Mouse (Mus musculus): Measurements from ENCODE around the gene Ociad2. TPM values are rescaled to one million over a fixed set of nuclear protein-coding genes. Genes with fewer than 3 reads are reported as not detected.

Ociad2 gene
- polyA plus RNA-seq, 1 experiment: not detected

GRCm38 (mm10) chr5:73331002-73331401 is 9.8 kb downstream of the Ociad2 start:
- no peak for TF ChIP-seq GATA1 (IDR thresholded peaks at IDR 0.05; ENCODE audit: low read length)

DNA sequence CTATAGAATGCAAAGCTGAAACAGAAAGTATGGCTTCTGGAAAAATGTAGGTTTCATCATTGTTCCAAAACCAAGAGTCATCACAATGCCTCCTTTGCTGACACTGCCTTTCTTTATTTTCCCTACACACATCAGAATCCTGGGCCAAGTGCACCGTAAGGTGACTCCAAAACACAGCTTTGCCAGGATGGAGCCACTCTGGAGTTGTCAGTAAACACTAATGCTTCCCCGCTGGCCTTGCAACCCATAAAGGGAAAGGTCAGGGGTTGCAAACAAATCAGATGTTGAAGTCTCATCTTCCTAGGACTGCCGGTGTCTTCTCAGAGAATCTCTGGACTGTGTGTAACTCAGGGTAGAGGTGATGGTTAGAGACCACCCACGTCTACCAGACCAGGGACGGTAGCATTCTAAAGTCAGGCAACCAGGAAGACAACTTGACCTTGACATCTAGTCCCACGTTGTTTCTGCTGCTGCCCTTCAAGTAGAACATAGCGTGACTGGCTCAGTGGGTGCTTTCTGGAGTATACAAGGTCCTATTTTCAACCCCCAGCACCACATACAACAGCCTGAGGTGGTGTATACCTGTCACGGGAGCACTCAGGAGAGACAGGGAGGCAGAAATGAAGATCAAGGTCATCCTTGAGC is 16.2 kb downstream of the Ociad2 start:
- no peak for TF ChIP-seq GATA1 (IDR thresholded peaks at IDR 0.05; ENCODE audit: low read length)

GRCm38 (mm10) chr5:73323602-73324001 is 17.2 kb downstream of the Ociad2 start:
- no peak for TF ChIP-seq GATA1 (IDR thresholded peaks at IDR 0.05; ENCODE audit: low read length)

DNA sequence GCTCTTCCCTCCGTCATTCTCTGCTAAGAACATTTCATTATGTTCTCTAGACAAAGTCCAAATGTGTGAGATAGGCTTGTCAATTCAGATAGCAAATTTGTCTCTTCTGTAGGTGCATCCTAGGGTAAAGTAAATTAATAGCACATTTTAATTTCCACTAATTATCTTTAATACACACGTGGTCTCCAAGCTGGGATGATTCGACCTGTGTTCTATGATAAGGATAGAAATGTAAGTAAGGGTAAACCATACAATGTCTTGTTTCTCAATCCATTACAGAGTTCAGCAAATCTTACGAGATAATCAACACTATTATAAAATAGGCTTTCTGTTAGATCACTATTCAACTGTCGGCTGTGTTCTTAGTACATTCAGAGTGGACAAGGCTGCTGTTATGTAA is 21.5 kb downstream of the Ociad2 start:
- TF ChIP-seq GATA1 (IDR thresholded peaks at IDR 0.05; ENCODE audit: low read length): no peak

- no peak for TF ChIP-seq GATA1 (IDR thresholded peaks at IDR 0.05; ENCODE audit: low read length)
Measured at GRCm38 (mm10) chr5:73314654-73315053, 26.2 kb downstream of the Ociad2 start.

DNA sequence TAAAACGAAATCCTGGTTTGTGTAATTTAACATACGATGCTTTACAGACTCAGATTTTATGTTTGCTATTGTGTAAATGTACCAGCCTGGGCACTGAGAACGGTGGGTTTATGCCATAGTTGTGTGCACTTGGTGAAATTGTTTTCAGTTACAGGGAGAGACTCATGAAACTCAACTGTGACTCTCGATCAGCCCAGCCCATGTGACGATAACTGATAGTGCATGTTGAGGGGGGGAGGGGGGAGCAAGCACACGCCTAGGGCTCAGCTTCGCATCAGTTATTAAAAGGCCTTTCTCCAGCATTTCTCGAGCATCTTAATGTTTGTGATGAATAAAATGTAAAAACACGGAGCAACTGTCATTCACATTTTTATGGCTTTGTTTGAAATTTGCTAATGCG is 27.2 kb downstream of the Ociad2 start:
- no peak for TF ChIP-seq GATA1 (IDR thresholded peaks at IDR 0.05; ENCODE audit: low read length)

DNA sequence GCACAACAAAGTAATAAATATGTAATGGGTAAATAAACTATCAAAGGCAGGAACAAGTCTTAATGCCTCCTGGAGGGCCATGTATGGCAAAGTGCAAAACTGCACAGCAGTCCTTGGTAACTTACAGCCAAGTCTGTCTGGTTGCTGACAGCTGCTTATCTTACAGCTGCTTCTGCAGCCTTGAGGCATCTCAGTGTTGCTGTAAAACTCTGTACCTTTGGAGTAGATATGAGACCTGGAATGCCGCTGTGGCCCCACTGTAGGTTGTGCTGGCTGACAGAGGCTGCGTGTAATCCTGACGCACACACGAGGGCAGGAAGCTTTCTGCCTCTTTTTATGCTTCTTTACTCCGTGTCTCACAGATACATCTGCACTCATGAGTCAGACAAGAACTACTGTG is 29.4 kb downstream of the Ociad2 start:
- TF ChIP-seq GATA1 (IDR thresholded peaks at IDR 0.05; ENCODE audit: low read length): peak; percentile 63

DNA sequence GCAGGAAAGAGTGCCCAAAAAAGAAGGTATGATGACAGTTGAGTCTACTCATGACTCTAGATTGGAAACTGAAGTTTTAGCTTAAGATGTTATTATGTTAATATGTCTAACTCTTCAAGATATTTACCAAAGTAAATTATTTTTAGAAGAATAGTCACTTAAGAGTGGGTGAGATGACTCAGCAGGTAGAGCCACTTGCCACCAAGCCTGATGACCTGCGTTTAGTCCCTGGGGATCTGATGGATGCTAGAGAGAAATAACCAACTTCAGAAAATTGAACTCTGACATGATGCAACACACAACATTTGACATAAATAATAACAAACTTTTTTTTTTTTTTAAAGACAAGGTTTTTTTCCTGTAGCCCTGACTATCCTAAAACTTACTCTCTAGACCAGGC is 30.4 kb downstream of the Ociad2 start:
- TF ChIP-seq GATA1 (IDR thresholded peaks at IDR 0.05; ENCODE audit: low read length): no peak

- TF ChIP-seq GATA1 (IDR thresholded peaks at IDR 0.05; ENCODE audit: low read length): no peak
Measured at GRCm38 (mm10) chr5:73309496-73309895, 31.3 kb downstream of the Ociad2 start.

DNA sequence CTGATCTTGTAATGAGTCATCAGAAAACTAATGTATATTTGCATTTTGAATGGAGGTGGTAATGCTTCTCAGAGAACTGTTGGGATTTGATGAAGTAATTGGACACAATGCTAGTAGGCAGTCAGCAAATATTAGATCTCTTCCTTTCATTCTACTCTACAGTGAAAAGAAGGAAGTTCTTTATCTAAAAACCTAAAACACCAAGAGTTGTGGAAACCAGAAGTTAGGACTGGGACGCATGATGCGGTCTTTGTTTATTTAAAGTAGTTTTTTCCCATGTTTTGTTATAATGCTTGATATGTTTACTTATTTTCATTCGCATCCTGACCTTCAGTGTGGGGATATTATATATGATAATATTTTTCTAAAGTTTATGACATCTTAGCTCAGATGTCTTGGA is 33.5 kb downstream of the Ociad2 start:
- no peak for TF ChIP-seq GATA1 (IDR thresholded peaks at IDR 0.05; ENCODE audit: low read length)

DNA sequence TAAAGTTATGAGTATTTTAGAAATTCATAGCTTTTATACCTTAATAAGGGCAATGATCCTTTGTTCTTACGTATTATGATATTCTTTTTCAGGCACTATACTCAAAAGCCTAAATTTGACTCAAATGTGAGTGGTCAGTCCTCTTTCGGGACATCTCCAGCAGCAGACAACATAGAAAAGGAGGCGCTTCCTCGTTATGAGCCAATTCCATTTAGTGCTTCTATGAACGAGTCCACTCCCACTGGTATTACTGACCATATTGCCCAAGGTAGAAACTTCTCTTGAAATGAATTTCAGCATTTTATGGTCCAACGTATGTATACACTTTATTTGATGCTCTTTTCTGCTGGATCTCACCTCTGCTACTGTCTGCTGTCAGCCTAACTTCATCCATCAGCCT is 34.3 kb downstream of the Ociad2 start:
- TF ChIP-seq GATA1 (IDR thresholded peaks at IDR 0.05; ENCODE audit: low read length): no peak

- TF ChIP-seq GATA1 (IDR thresholded peaks at IDR 0.05; ENCODE audit: low read length): no peak
Measured at GRCm38 (mm10) chr5:73304507-73304906, 36.3 kb downstream of the Ociad2 start.

DNA sequence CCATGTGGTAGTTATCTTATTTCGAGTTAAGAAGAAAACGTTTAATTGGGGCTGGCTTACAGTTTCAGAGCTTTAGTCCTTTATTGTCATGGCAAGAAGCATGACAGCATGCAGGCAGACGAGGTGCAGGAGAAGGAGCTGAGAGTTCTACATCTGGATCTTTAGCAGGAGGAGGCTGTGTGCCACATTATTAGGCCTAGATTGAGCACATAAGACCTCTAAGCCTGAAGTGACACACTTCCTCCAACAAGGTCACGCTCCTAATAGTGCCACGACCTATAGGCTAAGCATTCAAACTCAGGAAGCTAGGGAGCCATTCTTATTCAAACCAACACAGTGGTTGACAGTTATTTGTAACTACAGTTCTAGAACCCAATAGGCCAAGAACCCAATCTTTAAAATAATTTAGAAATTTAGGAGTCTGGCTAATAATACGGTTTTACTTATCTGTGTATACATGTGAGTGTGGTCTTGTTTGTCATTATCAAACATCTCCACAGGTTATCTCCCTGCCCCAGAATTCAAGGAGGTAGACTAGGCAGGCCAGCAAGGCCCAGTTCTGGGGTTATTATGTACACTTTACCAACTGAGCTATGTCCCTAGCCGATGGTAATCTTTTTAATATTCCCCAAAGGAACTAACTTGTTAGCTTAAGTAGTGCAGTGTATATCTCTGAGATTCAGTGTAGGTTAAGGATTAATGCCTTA is 39.1 kb downstream of the Ociad2 start:
- TF ChIP-seq GATA1 (IDR thresholded peaks at IDR 0.05; ENCODE audit: low read length): no peak

GRCm38 (mm10) chr5:73295916-73296315 is 44.9 kb downstream of the Ociad2 start:
- TF ChIP-seq GATA1 (IDR thresholded peaks at IDR 0.05; ENCODE audit: low read length): no peak

DNA sequence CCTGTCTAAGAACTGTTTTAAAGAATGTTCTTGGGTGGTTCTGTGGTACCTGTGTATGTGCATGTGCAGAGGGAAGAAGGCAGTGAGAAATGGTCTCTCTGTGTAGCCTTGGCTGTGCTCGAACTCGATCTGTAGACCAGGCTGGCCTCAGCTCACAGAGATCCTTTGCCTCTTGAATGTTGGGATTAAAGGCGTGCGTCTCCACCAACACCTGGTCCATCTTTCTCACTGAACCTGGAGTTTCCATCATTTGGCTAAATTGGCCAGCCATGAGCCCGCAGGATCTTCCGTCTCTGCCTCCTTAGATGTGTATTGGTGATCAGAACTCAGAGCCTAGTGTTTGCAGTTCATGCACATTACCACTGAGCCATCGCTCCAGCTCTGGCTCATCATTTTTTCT is 45.8 kb downstream of the Ociad2 start:
- TF ChIP-seq GATA1 (IDR thresholded peaks at IDR 0.05; ENCODE audit: low read length): no peak

DNA sequence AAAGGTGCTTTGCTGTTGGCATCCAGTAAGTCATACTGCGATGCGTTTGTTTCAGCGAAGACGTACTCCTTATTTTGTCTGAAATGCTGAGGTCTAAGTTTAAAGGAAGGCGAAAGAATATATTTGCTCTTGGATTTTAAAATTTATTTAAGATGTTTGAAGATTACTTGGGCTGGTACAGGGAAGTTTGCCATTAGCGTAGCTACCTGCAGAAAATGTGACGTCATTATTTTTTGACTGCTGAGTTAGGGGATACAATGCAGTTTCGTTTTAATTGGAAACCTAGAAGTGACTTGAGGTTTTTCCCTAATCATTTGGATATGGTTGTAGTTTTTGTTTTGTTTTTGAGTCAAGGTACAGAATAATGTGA is 47.4 kb downstream of the Ociad2 start:
- TF ChIP-seq GATA1 (IDR thresholded peaks at IDR 0.05; ENCODE audit: low read length): no peak
